Mouse (Mus musculus) spleen, adult 2 months (tissue): ENCODE measurements at regions not wholly inside any gene's neighbourhood (a gene's known extent, or its start where the extent isn't known, plus 50 kb on each side); places are given as distances from the start of the nearest gene placed in this dataset.

Experiments
- CTCF ChIP-seq: fragments of 200-500 bp; IDR thresholded peaks from 2 replicates; pipeline ENCODE4 v1.5.1; 2011; ENCODE audit warnings: mild to moderate bottlenecking, inconsistent platforms; ENCODE audit not compliant: insufficient read depth, insufficient read length, insufficient replicate concordance; ENCODE audit errors: extremely low read depth
- POLR2A ChIP-seq: fragments of 200-500 bp; IDR thresholded peaks from 2 replicates; pipeline ENCODE4 v1.6.1; 2011; ENCODE audit warnings: low read depth, low read length, inconsistent platforms

DNA sequence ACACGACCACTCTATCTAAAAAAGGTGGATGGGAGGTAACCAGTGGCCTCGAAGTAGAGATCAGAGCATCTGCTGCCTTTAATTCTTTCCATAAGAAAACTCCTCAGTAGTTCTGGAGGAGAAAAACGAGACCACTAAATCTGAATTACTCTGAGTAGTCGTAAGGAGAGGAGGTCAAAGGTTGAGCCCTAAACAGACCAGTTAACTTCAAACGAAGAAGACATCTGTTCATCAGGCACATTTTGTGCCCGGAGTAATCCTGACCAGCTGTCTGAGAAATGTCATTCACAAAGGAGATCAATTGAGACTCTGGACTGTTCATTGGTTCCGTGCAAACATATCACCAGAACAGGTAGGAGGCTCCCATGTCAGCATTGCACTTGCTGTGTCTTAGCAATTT is 592.0 kb downstream of the Adgrl2 start:
- TF ChIP-seq CTCF (no peak), POLR2A (no peak)
